Mouse (Mus musculus): ENCODE results near the gene Cxcr3. TPM values are rescaled to one million over a fixed set of nuclear protein-coding genes. Genes with fewer than 3 reads are reported as not detected.

Gene Cxcr3
- 0.67 and 0.69 TPM in 2 replicates for polyA plus RNA-seq (2012; rRNA removed)

DNA sequence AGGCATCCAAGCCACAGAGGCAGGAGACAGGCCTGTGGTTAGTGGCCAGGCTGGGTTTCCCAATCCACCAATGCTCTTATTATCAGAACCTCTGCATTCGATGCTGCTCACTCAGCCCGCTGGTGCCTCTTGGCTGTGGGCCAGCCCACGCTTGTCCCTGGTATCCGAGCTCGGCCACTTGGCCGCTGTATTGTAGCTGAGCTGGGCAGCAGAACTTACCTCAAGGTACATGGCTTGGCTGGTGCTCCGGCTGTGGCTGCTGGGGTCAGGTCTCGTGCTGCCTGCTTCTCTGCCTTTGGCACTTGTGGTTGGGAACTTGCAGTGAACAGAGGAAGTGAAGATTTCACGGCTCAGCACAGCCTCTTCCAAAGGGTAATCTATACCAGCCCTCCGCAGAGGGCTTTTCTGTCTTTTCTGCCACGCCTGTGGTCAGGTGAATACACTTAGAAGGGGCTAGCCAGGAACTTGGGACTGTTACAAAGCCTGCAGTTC, at the start of gene Cxcr3:
Gene Cxcr3 (minus strand): TSS at position 442 of the 492 bp plus-strand sequence.

Other genes starting within 250 kb of the Cxcr3 start
- gene Taf1, start 201.5 kb downstream of the Cxcr3 start, polyA plus RNA-seq (2012; rRNA removed) = 0.13 and 0.36 TPM in 2 replicates
- 3.6 and 8.0 TPM in 2 replicates for gene Ogt, start 94.2 kb downstream of the Cxcr3 start, polyA plus RNA-seq (2012; rRNA removed)
- gene Gm4779, start 60.2 kb upstream of the Cxcr3 start, polyA plus RNA-seq (2012; rRNA removed) = 0.11 TPM in 1 of 2 replicates, not detected in the other
- not detected in 2 replicates for gene 8030474K03Rik, start 60.4 kb upstream of the Cxcr3 start, polyA plus RNA-seq (2012; rRNA removed)
- 0.38 and 1.3 TPM in 2 replicates for gene Nhsl2, start 115.1 kb upstream of the Cxcr3 start, polyA plus RNA-seq (2012; rRNA removed)